Mouse (Mus musculus) bone marrow, adult 2 months (tissue): ENCODE data around the gene Hoxb7. TPM values are rescaled to one million over a fixed set of nuclear protein-coding genes. Genes with fewer than 3 reads are reported as not detected.
A peak's percentile ranks its signal among the peaks of the same experiment; 100 is the strongest.

Experiments
- H3K27ac ChIP-seq: fragments of 200-500 bp; 2 replicates; pipeline ENCODE4 v1.5.1; 2012; ENCODE audit warnings: low read depth, mild to moderate bottlenecking, control low read depth, inconsistent platforms, low read length; ENCODE audit not compliant: control insufficient read depth, poor library complexity, insufficient read depth
- H3K4me1 ChIP-seq: fragments of 200-500 bp; 2 replicates; pipeline ENCODE4 v1.6.1; 2011; ENCODE audit warnings: low read length; ENCODE audit not compliant: control insufficient read depth, insufficient read depth
- H3K4me3 ChIP-seq: fragments of 200-500 bp; replicated peaks from 2 replicates; pipeline ENCODE3; 2011; ENCODE audit warnings: mild to moderate bottlenecking, low read depth, low read length, control low read depth; ENCODE audit not compliant: control insufficient read depth
- CTCF ChIP-seq: fragments of 200-500 bp; IDR thresholded peaks from 2 replicates; pipeline ENCODE4 v1.5.1; 2011; ENCODE audit warnings: low read length, control low read depth; ENCODE audit not compliant: control insufficient read depth, insufficient read depth
- POLR2A ChIP-seq: fragments of 200-500 bp; IDR thresholded peaks from 2 replicates; pipeline ENCODE4 v1.6.1; 2011; ENCODE audit warnings: low read depth, mild to moderate bottlenecking, control low read depth, low read length, borderline replicate concordance; ENCODE audit not compliant: control insufficient read depth
- WGBS: fragments of 180-500 bp; shearing (Covaris S2); methylation state at CpG from one replicate; pipeline ENCODE4 v1.1.7; 2018; 5-methylcytosine and 5-hydroxymethylcytosine counted together
- polyA plus RNA-seq: library from polyadenylated mRNA; stranded (reverse); fragments of >200 nt; gene quantifications from 2 replicates; pipeline ENCODE4 v1.2.4, GENCODE M21; 2011; ENCODE audit warnings: low replicate concordance; ENCODE audit not compliant: missing spikeins, insufficient read depth, insufficient read length

The Hoxb7 gene
- polyA plus RNA-seq, 1 experiment: 2.5 TPM

- no peak for TF ChIP-seq CTCF
- no peak for TF ChIP-seq POLR2A
- H3K27ac ChIP-seq: no peak overlapping the region
- H3K4me1 ChIP-seq: peaks cover 1% of the 10 kb centered on the region; the same call in 1 of the 2 replicates
- 17% methylated on average over 5 of the region's 5 CpGs for WGBS
- H3K4me3 ChIP-seq: peak overlapping the region; percentile 58
Measured at GRCm38 (mm10) chr11:96315344-96315681, 28.9 kb downstream of the Hoxb7 start.

GRCm38 (mm10) chr11:96316696-96317607 lies 30.5 kb downstream of the Hoxb7 start:
- Histone ChIP-seq H3K4me1 (peaks cover 1% of the 10 kb centered on the region; the same call in 1 of the 2 replicates), H3K27ac (no peak overlapping the region), H3K4me3 (no peak overlapping the region)
- TF ChIP-seq CTCF (no peak), POLR2A (no peak)
- WGBS: 72% methylated on average over 18 of the region's 18 CpGs

- WGBS: 25% methylated on average over 28 of the region's 28 CpGs
- peak within 1 kb of the TSS; percentile 81 for H3K4me3 ChIP-seq
- TF ChIP-seq POLR2A: no peak
- TF ChIP-seq CTCF: no peak
- H3K27ac ChIP-seq: peak within 1 kb of the TSS; percentile 54
- H3K4me1 ChIP-seq: peaks cover 1% of the 10 kb centered on the region; the same call in 1 of the 2 replicates
Measured at GRCm38 (mm10) chr11:96317608-96318367, 31.4 kb downstream of the Hoxb7 start, which contains the start of gene Hoxb4. Gene Hoxb4 (plus strand): TSS chr11:96318267.

GRCm38 (mm10) chr11:96318368-96319070 lies 32.1 kb downstream of the Hoxb7 start:
- under 1% methylated on average over 28 of the region's 45 CpGs for WGBS
- TF ChIP-seq CTCF (no peak), POLR2A (no peak)
- Histone ChIP-seq H3K27ac (peak overlapping the region; percentile 54), H3K4me3 (peak overlapping the region; percentile 81), H3K4me1 (peaks cover 1% of the 10 kb centered on the region; the same call in 1 of the 2 replicates)

GRCm38 (mm10) chr11:96319071-96319902 lies 32.9 kb downstream of the Hoxb7 start:
- H3K4me3 ChIP-seq: peak overlapping the region; percentile 81
- under 1% methylated on average over 34 of the region's 34 CpGs for WGBS
- TF ChIP-seq CTCF (no peak), POLR2A (no peak)
- peaks cover 1% of the 10 kb centered on the region; the same call in 1 of the 2 replicates for H3K4me1 ChIP-seq
- H3K27ac ChIP-seq: peak overlapping the region; percentile 41; the same call in 1 of the 2 replicates

GRCm38 (mm10) chr11:96319910-96320309 lies 33.5 kb downstream of the Hoxb7 start:
- Histone ChIP-seq H3K4me3 (peak overlapping the region; percentile 39), H3K4me1 (peaks cover 1% of the 10 kb centered on the region; the same call in 1 of the 2 replicates), H3K27ac (no peak overlapping the region)
- TF ChIP-seq CTCF (no peak), POLR2A (no peak)
- 7% methylated on average over 29 of the region's 29 CpGs for WGBS

- H3K4me3 ChIP-seq: no peak overlapping the region
- no peak for TF ChIP-seq CTCF
- no peak for TF ChIP-seq POLR2A
- H3K27ac ChIP-seq: no peak overlapping the region
- peaks cover 1% of the 10 kb centered on the region; the same call in 1 of the 2 replicates for H3K4me1 ChIP-seq
- 87% methylated on average over 17 of the region's 17 CpGs for WGBS
Measured at GRCm38 (mm10) chr11:96320688-96321087, 34.3 kb downstream of the Hoxb7 start.
